Mouse (Mus musculus) cerebellum, adult 9-10 months (tissue): ENCODE measurements around the gene Gps1.
"Not testable (repeated sequence)": the region's sequence is repeated elsewhere in the genome, so short reads cannot be mapped to it uniquely, and the experiment has no call there.

Source experiments
- DNase-seq: peaks from one replicate; pipeline ENCODE4 v3.0.0; 2022

The Gps1 gene

GRCm38 (mm10) chr11:120788460-120788859 is 4.4 kb downstream of the Gps1 start:
- not testable (repeated sequence) for DNase-seq

DNA sequence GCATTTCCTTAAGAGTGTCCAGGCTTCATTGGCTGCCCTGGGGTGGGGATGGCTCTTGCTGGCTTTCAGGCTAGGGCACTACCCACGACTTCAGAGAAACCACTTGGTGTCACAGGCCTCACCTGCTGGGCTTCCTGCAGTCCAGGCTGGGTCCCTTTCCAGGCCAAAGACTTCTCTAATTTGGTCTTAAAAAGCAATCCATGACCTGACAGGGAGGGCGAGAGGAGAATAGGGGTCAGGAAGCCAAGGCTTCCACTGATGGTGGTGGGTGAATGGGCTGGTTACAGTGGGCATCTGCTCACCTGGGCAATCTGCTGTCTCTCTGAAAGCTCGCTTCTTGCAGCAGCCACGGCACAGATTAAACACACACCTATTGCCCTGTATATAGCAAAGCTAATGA is 5.3 kb downstream of the Gps1 start:
- no peak for DNase-seq

DNA sequence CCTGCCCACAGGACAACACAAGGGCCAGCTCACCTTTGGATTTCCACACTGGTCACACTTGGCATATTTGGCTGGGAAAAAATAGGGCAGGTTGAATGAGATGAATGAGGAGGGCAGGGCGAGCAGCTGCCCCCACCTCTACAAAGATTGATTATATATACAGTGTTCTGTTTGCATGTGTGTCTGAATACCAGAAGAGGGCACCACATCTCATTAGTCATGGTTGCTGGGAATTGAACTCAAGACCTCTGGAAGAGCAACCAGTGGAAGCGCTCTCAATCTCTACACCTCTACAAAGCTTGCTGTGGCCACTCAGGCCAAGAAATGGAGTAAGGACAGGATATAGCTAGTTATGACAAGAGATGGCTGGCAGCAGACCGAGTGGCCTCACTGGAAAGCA is 5.7 kb downstream of the Gps1 start:
- no peak for DNase-seq

DNA sequence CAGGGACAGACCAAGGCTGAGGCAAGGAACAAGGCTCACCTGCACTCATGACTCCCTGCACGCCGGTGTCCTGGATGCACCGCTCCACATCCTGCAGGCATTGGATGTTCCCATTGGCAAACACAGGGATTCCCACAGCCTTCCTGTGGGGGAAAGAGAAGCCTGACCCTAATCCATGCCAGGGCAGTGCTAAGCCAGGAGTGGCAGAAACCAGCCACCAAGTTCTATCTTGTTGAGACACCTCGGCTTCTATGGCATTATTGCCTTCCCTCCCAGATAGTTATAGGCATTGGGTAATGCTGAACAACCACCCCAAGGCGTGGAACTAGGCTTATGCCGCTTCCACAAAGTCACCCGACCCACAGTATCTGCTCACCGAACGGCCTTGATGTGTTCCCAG is 8.6 kb downstream of the Gps1 start:
- DNase-seq: no peak

GRCm38 (mm10) chr11:120795756-120796613 is 11.9 kb downstream of the Gps1 start, which contains the start of gene Dus1l:
TSS of gene Dus1l (minus strand) at chr11:120796403.
- peak; percentile 97 for DNase-seq

DNA sequence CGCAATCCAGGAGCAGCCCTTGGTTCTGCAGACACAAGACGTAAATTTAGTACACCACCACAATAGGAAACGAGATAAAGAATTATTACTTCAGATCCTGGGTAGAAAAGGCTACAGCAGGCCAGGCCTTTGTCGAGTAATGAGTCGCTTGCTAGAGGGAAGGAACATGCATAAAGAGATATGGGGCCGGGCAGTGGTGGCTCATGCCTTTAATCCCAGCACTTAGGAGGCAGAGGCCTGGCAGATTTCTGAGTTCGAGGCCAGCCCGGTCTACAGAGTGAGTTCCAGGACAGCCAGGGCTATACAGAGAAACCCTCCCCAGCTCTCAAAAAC is 12.5 kb downstream of the Gps1 start:
- DNase-seq: no peak

GRCm38 (mm10) chr11:120798244-120798643 is 14.2 kb downstream of the Gps1 start:
- DNase-seq: no peak

GRCm38 (mm10) chr11:120799316-120799890 is 15.3 kb downstream of the Gps1 start:
- no peak for DNase-seq

DNA sequence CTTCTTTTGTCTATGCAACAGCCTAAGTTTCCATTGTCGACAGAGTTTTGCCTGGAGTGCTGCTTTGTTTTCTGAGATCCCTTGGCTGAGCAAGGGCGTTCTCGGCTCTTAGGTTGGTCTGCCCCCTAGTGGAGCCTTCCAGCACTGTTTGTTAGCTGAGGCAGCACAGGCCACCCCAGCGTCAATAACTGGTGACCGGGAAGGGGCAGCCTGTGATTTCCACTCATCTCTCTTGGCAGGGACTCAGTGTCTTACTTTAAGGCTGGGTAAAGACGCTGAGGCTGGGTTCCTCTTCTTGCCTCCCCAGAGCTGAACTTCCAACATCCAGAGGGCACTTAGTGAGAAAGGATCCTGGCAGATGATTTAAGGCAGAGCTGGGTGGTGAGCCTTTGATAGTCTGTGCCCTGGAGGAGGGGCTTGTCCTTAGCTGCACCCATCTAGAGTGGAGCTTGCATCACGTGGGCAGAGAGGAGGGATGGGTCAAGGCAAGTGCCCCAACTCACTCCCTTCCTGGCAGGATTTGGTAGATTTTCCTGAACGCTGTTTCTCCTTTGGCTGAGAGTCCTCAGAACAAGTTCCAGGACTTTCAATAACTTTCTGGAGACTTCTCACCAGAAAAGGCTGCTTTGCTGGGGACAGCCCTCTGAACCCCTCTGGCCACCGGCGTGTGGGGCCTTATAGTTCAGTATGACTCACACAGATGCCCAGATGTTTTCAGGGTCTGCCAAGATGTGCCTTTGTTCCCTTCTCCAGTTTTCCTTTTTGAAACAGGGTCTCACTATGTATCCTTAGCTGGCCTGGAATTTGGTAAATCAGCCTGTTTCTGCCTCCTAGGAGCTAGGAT is 16.2 kb downstream of the Gps1 start:
- peak; percentile 87 for DNase-seq

- DNase-seq: no peak
Observed at GRCm38 (mm10) chr11:120804274-120804673, 20.2 kb downstream of the Gps1 start.

DNA sequence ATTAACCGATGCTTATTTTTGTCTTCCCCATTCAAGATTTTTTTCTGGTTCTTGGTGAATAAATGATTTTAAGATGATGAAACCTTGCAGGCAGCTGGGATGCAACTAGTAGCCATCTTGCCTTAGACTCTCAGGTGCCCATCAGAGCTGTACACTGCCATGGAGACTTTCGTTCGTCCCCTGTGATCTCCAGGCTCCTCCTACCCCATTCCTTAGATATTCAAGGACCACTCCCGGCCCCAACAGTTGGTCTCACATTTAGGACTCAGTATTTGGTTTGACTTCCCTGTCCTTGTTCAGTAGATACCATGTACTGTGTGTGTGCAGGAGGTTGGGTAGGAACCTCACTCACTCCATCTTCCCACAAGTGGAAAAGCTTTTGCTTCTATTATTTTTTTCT is 20.7 kb downstream of the Gps1 start:
- DNase-seq: no peak

DNA sequence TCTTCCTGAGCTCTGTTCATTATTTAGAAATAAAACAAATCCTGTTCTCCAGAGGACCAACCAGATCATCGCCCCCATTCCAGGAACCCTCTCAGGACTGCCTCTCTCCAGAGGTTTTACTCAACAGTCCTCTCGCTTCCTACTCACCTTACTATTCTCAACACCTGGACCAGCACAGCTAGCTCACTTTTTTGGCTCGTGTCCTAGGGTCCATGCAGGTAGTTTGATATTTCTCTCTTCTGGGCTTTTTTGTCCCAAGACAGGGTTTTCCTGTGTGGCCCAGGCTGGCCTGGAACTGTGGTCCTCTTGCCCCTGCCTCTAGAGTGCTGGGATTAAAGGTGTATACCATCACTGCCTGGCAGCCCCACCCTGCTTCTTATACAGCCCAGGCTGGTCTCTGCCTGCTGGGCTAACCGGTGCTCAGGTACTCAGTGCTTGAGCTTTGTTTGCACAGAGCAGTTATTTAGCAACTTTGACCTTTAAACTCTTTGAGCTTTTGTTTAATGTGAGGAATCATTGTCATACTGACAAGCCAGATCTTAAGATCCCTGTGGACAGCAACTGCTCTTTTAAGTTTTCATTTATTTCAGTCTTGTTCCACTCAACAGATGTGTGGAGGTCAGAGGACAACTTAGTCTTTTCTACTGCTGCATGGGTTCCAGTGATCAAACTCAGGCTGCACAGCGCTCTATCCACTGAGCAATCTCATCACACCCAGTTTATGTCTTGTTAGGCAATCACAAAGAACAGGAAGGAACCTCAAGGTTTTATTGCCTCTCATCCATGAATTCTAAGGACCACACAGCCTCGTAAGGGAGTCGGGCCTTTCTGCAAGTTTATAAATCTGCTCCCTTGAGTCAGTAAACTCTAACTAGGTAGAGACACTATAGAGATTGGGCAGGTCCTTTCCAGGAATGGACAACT is 21.6 kb downstream of the Gps1 start:
- no peak for DNase-seq

DNA sequence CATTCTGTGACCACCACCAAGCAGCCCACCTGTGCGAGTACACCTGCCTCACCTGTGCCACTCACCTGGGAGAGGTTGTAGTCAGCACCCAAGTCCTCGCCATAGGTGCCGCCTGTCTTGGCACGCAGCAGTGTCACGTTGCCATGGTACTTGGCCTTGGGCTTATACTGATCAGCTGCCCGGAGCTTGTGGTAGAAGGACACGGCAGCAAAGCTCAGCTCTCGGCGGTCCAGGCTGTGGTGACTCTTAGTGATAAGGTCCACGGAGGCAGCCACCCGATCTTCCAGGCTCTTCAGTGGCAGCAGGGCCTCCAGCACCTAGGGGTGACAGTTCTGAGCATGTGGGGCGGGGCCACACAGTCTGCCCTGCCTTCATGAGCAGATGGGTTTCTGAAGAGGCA is 23.9 kb downstream of the Gps1 start:
- DNase-seq: no peak

DNA sequence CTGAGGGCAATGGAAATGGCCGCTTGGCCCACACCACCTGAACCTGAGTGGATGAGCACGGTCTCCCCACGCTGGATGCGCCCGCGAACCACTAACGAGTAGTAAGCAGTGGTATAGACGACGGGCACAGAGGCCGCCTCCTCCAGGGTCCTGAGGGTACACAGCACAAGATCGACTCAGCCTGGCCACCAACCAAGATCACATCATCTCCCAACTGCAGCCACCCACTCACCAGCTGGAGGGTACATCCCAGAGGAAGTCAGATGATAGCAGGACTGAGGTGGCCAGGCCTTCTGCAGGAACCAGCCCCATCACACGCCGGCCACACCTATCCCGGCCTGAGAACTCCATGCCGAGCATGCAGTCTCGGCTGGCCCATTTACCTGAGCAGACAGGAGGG is 28.0 kb downstream of the Gps1 start:
- DNase-seq: no peak

DNA sequence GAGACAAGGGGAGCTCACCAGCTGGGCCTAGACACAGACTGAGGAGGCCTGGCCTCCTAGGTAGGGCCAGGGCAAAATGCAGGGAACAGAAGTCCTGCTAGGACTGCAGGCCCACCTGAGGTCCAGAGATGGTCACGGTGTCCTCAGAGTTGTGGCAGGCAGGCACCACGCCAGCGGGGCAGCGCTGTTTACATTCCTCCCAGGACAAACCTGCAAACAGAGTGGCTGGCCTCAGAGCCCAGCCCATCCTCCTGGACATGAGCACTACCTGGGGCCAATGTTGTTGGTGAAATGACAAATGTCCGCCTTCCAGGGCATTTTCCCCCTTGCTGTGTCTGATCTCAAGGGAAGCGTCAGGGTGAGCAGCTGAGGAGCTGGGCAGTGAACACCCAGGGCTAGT is 33.3 kb downstream of the Gps1 start:
- DNase-seq: peak; percentile 7

DNA sequence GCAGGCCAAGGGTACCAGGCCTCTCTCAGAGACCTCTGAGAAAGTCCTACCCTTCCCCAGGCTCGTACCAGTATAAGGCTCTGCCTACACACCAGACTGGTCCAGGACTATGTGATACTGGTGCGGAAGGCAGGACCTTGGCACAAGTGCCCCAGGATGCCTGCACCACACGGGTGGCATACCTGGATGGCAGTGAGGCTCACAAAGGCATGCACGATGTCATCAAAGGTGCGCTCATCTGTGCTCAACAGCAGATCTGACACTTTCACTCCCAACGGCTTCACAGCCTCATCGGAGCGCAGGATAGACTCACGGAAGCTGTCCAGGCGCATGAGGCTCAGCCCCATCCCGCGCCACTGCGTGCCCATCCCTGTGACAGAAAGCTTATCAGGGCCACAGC is 34.2 kb downstream of the Gps1 start:
- peak; percentile 23 for DNase-seq

- peak; percentile 76 for DNase-seq
Observed at GRCm38 (mm10) chr11:120819556-120819955, 35.5 kb downstream of the Gps1 start.

DNA sequence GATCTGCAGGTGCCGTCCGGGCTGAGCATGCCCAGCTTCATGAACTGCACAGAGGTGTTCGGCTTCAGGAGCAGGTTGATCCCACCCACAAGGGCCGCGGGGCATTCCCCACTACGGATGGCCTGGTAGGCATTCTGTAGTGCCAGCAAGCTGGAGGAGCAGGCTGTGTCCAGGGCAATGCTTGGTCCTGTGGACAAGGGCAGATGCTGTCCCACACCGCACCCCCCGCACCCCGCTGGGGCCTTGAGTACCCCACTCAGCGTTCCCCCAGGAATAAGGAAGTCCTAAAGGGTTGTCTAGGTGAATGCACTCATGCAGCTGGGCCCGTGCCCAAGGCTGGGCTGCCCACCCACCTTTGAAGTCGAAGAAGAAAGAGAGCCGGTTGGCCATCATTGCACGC is 36.5 kb downstream of the Gps1 start:
- no peak for DNase-seq

DNA sequence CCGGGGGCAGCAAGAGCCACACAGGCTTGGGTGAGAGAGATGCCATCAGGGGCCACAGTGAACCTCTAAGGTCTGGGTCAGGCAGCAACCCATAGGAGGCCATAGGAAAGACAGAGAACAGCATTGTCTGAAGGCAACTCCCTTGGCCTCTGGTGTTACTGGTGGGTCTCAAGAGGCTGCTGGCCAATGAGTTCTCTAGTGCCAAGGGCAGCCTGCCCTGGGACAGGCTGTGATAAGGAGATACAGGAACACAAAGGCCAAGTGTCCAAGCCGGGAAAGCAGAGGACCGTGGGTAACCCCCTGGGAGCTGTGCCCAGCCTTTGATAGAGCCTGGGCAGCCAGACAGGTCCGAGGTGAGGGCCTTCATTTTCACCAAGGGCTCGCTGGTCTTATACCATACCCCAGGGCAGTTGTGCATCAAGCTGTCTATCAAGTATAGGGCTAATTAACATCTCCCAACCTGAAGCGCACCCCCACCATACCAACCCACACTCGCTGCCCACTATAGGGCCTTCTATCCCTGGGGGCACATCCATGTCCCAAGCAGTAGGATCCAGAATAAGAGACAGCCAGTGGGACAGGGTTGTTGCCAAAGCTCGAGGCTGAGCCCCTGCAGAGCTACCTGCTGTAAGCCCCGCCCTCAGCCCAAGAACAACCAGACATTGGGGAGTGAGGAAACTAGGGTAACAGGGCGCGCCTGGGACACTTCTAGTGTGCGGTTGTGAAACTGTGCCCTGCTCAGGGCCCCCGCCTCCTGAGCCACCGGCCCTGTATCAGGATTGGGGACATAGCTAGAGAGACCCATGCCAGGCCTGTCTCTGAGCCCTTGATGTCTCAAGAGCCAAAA is 37.2 kb downstream of the Gps1 start:
- peak; percentile 52 for DNase-seq

DNA sequence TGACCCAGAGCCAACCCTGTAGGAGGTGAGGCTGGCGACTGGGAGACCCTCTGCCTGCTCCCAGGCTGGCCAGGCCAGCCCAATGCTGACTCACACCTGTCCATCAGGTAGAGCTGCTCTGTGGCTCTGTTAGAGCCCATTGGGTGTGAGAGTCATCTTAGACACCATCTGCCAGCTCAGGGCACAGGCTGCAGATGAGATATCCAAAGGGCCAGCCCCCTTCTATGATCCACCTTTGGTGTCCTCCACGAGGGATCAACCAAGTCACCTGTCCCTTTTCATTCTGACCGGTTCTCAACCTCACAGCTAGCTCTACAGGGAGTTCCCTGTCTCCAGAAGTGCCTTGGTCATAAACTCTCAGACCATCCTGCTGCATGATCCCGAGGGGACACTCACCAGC is 38.2 kb downstream of the Gps1 start:
- DNase-seq: peak; percentile 53

DNA sequence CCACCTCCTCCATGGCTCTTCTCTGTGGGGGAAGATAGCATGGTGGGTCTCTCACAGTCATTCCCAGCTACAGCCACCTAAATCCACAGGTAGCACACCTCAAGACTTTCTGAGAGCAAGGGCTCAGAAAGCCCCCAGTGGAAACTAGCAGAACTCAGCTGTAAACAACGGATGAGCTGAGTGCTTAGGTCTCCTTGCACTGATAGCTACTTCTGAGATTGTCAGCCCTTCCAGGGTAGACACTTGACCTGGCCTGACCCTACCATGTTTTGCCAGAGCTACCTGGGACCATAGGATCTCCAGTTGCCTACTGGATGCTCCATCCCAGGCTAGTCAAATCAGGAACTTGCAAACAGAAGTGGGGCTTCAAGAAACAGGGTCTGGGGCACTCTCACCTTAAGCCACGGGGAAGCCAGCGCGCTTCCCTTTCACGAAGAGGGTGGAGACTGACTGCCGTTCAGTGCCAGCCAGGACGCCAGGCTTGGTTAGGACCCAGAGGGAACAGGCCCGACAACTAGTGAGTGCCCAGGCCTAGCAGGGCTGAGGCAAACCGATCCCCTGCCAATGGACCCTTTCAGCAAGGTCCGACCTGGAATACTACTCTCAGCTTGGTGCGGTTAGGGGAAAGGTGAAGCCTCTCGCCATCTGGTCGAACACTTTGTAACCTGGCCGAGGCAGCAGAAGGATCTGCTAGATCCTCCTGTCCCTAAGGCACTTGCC is 38.9 kb downstream of the Gps1 start:
- DNase-seq: peak; percentile 71
